Mouse (Mus musculus) urinary bladder, postnatal 10 days (tissue): Measurements from ENCODE around the gene Atp4b.

Experiments used
- DNase-seq: peaks from one replicate; pipeline ENCODE4 v3.0.0; 2022; ENCODE audit warnings: low spot score

The Atp4b gene

DNA sequence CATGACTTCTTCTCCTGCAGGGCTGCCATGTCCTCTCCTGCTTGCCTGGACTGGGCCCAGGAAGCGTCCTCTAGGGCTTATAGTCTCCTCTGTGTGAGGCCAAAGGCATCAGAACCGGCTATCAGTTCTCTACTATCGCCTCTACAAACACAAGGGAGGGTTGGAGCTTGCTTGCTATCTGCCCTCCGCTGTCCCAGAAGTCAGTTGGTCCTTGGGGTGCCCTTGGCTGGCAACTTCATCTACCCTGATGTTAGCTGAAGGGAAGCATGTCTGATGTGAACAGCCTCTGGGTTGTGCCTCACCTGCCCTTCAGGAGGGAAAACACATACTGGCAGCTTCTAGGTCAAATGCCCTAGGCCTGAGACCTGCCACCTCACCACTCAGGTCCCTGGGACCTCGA lies at the start of gene Atp4b:
Atp4b (minus strand) TSS at position 101 of the 400 bp plus-strand sequence.
- no peak for DNase-seq

DNA sequence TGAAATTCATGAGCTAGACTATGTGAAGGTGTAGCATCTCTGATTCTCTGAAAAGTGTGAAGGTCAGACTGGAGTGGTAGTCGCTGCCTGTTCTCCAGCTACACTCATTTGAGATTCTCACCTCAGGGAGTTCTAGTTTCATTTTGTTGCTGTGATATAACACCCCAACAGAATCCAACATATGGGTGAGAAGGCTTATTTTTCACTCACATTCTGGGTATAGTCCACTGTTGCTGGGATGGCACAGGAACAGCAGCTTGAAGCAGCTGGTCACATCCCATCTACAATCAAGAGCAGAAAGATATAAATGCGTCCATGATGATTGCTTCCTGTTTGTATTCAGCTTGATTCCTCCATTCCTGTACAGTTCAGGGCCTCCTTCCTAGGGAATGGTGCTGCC lies 45.5 kb upstream of the Atp4b start:
- no peak for DNase-seq

DNA sequence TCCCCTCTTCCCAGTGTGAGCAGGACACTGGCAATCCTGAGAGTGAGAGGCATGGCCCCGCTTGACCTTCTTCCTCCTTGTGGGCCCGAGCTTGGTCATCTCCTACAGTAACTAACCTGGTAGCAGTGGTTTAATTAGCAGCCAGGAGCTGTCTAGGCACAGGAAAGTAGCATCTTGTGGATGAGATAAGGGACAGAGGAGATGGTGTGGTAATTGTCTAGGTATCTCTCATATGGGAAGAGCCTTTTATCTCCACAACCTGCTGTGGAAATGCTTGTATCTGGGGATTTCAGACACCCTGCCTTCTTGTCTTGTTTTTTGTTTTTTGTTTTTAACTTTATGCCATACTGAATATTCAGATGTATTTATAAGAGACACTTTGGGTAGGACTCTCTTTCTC lies 40.9 kb upstream of the Atp4b start:
- no peak for DNase-seq

DNA sequence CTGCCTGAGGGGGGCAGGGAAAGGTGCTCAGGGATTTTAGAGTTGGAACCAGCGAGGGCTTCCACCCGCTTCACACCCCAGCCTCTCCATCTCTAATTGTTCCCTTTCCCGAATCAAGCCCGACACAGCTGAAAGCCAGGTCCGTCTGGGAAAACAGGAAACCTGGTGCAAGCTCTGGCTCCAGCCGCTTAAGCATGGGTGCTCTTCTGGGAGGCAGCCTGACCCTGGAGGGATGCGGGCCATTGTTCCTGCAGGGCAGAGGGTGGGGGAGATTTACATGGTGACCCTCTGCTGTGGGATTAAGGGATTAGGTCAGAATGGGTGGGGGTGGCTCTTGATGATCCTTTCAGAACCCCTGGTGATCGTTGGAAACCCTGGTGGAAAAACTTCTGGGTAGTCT lies 39.4 kb upstream of the Atp4b start:
- no peak for DNase-seq

DNA sequence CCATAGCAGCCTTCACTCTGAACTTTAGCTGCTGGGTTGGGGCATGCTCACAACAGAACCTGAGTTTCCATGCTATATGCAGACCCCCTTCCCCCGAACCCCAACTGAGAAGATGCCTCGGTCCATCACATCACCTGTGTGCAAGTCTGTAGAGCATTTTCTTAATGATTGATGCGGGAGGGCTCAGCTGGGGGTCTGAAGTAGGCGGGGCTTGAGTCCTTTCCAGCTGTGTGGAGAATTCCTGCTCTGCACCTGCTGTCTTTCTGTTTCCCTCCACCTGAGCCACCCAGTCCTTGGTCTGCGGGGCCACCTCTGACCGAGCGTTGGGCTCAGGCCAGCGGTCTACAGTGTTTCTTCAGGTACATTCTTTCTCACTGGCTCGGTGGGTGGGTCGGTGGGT lies 38.3 kb upstream of the Atp4b start, which contains the start of gene Tmem255b:
Tmem255b (plus strand) TSS at position 301 of the 400 bp plus-strand sequence.
- DNase-seq: no peak

DNA sequence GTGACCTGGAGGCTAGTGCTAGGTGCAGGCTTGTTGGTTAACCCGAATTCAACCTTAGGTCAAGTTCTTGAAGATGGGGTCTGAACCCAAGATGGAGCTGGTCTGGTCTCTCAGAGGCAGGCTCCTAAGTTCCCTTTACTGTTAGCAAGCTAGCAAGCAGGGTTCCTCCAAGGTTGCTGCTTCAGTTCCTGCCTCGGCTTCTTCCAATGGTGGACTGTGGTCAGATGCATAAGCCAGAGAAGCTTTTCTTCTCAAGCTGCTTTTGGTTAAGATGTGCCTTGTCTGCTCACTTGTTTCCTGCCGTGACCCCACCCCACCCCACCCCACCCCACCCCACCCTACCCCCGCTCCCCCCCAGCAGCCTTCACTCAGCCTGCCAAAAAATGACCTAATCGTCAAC lies 36.5 kb upstream of the Atp4b start:
- no peak for DNase-seq

DNA sequence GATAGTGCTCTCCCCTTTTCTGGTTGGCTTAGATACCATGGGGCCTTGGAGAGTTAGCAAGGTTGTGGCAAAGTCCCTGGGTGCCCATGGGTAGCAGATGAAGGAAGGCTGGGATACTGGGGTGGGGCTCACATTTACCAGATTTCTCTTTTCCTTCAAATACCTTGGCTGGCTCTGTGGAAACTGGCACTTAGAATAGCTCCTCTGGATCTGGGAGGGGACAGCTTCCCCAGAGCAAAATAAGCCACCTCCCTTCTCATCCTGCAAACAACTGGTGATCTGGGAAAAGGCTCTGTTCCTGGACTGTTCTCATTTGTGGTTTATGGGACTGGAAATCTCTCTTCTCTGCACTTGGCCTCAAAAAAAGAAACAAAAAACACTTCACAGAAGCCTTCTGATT lies 34.2 kb upstream of the Atp4b start:
- no peak for DNase-seq

DNA sequence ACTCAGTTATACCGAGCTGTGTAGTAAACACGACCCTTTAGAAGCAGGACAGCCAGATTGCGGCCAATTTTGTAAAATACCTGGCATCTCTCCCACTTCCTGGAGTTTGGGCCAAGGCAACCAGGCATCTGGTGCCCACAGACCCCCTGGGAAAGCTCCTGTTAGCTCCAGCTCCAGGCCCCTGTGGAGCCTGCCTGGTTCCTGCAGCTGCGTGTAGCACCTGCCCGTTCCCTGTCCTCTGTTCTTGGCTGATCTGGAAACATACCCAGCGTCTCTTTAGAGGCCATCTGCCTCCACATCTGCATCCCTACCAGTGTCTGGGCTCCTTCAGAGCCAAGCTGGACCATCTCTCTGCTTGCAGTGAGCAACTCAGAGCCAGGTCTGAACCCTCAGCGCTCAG lies 33.8 kb upstream of the Atp4b start:
- DNase-seq: no peak

DNA sequence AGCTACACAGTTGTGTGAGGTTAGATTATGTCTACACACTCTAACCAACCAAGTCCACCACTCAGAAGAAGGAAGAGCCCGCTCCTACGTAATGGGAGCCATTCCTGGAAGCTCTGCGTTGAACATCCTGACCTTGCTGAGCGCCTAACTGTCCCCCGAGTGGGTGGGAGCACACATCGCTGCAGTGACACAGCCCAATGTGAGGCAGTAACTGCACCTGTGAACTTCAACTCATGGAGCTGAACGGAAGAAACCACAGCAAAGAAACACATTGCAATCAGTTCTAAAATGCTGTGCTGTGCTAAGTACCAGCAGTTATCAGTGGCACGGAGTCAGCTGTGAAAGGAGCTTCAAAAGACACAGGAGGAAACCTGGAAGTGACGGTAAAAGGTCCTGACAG lies 31.5 kb upstream of the Atp4b start:
- no peak for DNase-seq

DNA sequence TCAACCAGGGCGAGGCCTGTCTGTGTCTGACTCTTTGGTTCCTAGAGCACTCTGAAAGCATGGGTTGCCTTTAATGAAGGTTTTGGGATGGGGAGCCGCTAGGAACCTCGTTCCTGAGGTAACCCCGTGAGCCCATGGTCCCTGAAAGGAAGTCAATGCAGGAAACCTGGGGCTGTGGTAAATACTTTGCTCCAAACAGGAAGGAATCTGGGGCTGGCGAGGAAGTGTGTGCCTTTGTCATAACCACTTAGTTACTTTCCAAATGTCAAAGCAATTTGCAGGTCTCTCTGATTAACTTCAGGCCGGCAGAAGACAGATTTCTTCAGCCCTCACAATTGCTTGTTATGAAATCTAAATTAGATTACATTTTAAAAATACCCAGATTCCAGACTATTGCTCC lies 30.7 kb upstream of the Atp4b start:
- DNase-seq: no peak

DNA sequence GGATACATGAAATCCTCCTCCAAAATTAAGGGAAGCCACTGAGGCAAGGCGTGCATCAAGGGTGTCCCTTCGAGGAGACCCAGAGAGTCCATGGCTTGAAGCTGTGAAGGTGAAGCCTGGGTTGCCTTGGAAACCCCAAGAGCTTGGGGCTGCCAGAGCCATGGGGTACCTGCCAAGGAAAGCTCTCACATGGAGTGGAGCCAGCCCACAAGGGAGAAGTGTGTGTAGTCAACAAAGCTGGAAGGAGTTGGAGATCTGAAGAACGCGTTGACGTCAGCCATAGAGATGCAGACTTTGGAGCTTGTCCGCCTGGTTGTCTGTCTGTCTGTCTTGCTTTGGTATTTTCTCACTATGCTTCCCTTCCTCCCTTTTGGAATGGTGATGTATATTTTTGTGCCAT lies 24.3 kb upstream of the Atp4b start:
- no peak for DNase-seq

DNA sequence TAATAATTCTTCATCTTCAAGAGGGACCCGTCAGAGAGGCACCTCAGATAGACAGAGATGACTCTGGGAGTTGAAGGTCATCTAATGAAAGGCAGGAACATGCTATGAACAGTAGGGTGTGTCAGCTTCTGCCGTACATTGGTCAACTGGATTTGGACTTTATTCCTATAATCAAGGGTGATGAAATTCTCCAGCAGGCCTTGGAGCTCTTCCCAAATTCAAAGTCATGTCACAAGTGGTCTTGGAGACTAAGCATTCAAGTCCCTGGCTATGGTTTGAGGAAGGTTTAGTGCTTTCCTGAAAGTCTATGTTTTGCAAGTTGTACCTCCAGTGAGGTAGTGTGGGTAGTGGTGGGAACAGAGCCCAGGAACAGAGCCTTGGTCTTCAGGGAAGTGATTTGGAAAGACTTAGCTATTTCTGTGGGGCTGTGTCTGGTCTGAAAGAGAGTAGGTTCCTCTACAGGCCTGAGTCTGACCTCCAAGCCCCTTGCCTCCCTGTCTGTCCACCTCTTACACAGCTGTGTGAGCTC lies 22.6 kb upstream of the Atp4b start:
- no peak for DNase-seq

DNA sequence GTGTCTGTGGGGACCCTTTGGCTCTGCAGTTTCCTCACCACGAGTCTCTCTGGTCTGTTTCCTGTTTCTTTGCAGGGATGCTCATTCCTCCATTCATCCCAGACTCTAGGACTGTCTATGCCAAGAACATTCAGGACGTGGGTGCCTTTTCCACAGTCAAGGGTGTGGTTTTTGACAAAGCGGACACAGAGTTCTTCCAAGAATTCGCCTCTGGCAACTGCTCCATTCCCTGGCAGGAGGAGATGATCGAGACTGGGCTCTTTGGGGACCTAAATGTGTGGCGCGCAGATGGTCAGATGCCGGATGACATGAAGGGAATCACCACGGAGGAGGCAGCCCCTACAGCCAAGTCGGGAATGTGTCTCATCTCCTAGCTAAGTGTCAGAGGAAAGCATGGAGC lies 19.3 kb upstream of the Atp4b start:
- no peak for DNase-seq

DNA sequence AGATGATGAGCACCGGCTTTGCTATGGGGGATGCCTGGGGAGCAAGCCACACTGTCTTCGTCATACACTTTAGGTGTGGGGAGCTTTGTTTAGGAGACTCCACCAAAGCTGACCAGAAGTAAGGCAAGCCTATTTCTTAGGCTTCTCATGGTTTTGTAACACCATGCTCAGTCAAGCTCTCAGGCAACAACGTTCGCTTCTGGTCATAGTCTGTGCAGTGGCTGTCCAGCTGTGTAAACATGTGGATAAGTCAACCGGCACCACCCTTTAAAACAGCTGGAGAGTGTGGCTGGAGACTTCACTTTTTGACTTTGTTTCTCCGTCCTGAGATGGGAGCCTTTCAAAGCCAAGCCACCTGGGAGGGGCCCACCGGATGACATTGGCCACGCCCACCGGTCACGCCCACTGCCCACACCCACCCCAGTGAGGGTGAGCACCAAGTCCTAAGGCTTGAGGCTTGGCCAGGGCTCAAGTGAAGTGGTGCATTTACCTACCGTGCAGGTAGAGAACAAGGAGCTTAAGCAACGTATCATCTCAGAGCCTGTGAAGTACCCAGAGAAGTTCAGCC lies 17.3 kb upstream of the Atp4b start:
- DNase-seq: no peak

DNA sequence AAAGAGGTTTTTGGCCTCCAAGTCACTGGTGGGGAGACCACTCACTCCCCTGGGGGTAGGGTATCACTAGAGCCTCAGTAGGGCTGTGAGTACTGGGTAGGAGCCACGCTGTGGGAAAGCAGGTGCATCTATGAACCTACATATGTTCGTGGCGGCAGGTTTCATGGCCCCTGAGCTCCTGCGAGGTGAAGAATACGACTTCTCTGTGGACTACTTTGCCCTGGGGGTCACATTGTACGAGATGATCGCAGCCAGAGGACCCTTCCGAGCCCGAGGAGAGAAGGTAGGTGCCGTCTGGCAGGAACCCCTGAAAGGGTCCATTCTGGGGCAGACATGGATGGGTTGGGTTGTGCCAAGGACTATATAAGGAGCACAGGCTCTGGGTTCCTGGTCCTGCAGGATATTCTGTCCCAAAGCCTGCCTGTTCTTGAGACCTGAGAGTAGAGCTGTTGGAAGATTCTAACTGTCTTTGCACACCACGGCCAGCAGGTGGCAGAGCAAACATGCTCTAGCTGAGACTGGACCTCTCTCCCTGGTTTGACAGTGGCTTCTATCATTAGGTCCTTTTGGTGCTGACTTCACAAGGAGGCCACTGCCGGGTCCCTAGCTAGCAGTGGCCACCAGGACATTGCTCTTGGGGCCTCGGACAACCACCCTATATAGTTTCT lies 16.4 kb upstream of the Atp4b start:
- DNase-seq: no peak

DNA sequence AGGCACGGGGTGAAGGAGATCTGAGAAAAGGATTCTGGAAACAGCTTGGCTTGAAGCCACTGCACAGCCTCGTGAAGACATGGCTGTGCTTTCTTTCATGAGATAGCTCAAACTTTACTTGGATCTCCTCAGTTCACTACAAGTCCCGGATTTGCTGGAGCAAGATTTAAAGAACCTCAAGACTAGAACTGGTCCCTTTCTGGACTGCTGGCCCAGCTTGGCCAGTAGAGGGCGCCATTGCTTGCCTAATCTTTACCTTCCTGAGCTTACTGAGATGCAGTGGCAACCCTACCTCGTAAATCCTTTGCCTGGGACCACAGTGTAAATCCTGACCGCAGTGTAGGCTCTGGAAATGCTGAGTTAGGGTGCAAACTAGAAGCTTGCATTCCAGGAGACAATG lies 15.0 kb upstream of the Atp4b start:
- no peak for DNase-seq

DNA sequence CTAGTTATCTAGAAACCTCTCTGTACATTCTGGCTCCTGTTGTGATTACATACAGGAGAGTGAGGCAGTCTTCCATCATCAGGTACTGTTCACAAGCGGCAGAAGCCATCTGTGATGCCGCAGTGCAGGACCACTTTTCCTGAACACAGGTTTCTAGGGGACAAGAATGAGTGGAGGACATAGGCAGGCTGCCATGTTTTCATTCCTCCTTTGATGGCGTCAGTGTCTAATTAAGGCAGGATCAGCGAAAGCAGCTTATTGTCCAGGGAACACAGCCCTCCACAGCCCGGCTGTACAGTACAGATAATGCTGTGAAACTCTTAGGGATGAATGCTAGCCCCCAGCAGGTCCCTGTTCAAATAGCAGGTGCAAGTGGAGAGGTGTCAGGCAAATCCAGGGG lies 9.4 kb upstream of the Atp4b start:
- no peak for DNase-seq

DNA sequence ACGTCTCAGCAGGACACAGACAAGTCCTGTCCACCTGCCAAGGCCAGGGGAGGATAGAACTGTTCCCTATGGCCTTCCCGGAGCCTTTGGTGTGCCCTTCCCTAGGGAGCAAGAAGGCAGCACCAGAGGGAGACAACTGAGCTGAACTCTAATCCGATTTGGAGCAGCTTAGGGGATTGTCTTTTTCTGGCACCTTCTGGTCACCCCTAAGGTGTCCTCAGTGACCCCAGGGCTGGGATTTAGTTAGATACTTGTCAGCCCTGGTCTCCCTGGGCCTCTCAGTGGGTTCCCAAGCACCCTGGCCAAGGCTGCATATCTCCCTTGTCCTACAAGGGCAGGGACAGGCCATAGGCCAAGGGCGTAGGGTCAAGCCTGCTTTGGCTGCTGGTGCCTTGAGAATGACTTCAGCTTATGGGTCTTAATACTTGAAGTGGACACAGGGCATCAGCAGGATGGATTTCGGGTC lies 8.1 kb upstream of the Atp4b start, which contains the start of gene Grk1:
Grk1 (plus strand) TSS at position 416 of the 466 bp plus-strand sequence.
- no peak for DNase-seq

DNA sequence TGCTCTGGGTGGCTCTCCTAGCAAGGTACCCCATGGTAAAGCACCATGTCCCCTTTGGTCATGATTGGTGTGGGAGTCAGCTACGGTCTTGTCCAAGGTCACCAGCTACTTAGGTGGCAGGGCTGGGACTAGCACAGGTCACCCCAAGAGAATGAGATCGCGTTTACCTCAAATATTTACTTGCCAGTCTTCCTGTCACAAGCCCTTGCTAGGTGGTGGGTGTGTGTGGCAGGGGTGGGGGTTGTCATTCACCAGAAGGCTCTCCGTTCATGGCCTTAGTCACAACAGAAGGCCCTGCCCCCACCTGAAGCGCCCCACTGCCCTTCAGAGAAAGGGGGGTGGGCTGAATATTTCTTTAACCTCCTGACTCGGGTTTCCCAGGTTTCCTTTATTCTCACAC lies 6.9 kb upstream of the Atp4b start:
- no peak for DNase-seq

DNA sequence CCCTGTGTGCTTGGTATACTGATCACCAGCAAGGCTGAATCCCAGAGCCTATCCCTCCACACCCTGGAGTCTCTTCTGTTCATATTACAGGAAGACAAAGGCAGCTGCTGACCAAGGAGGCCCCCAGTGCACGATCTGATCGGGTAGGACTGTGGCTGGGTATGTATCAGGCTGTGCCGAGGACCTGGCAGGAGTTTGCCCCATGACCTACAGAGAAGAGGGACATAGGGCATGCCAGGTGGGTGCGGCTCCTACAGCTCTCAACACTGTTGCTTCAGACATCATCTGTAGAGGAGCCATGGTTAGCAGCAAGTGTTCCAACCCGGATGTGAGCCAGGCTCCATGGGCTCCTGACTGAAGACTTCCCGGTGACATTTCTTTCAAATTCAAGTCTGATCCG lies 2.8 kb downstream of the Atp4b start:
- DNase-seq: no peak

DNA sequence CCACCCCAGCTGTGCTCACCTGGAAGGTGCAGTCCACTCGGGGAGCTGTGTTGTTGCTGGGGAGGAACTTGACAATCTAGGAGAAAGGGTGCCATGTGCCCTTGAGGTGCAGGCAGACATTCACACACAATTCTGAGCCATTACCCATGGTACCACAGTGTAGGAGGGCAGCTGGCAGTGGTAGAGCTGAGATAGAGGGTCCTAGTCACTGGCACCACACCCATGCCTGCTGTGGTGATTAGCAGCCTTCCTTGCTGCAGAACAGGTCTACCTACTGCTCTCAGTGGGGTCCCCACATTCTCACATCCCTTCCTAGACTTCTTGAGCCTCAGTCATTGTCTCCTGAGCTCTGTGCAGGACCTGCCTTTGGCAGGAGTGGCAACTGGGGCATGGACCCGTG lies 7.9 kb downstream of the Atp4b start:
- no peak for DNase-seq

DNA sequence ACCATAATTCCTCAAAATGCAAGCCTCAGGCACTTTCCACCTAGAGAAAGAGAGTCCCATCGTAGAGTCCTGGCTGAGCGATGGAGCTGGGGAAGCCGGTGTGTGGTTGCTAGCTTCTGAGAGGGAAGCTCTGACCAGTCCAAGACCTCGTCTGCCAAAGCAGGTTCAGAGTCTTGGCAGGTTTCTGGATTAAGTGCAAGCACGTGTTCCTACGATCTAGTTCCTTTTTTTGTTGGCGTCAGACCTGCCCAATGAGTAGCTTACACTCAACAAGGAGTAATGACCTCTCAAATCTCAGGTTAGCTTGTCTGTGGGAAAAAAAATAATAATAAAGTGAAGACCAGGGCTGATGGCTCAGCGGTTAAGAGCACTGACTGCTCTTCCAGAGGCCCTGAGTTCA lies 8.9 kb downstream of the Atp4b start:
- no peak for DNase-seq

DNA sequence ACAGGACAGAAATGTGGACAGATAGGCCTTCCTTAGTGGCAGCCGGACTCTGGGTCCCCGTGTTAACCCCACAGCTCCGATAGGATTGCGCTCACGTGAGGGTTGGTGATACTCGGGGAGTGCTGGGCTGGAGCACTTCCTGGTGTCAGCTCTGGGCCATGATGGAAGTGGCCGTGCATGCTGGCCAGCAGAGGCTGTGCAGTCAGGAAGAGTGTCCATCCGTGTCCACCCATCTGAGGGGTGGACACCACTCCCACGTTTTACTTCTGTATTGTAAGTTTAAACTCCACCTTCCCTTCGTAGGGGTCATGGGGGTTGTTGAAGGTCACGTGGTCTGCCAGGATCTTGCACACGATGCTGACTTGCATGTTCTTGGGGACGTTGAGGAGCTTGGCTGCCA lies 10.3 kb downstream of the Atp4b start:
- no peak for DNase-seq

DNA sequence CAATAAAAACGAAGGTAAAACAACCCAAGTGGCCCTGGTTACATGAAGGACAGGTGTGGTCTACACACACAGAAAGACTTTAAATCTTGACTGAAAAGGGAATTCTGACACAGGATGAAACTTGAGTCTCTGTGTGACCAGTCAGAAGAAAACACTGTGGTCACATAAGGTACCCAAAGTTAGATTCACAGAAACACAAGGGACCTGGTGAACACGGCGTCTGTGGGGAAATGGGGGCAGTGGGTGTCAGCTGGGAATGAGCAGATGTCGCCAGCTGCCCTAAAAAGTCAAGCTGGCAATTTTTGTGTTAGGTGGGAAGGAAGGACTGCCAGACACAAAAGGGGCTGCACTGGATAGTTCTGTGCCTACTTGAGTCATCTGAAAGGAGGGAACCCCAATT lies 13.6 kb downstream of the Atp4b start:
- DNase-seq: no peak
